Mouse (Mus musculus): Measurements from ENCODE around the gene Lrrc27. TPM values are rescaled to one million over a fixed set of nuclear protein-coding genes. Genes with fewer than 3 reads are reported as not detected.

Lrrc27 gene
- total and polyA plus RNA-seq, 3 experiments, result 0.54 to 1.3 TPM; not detected in 1

DNA sequence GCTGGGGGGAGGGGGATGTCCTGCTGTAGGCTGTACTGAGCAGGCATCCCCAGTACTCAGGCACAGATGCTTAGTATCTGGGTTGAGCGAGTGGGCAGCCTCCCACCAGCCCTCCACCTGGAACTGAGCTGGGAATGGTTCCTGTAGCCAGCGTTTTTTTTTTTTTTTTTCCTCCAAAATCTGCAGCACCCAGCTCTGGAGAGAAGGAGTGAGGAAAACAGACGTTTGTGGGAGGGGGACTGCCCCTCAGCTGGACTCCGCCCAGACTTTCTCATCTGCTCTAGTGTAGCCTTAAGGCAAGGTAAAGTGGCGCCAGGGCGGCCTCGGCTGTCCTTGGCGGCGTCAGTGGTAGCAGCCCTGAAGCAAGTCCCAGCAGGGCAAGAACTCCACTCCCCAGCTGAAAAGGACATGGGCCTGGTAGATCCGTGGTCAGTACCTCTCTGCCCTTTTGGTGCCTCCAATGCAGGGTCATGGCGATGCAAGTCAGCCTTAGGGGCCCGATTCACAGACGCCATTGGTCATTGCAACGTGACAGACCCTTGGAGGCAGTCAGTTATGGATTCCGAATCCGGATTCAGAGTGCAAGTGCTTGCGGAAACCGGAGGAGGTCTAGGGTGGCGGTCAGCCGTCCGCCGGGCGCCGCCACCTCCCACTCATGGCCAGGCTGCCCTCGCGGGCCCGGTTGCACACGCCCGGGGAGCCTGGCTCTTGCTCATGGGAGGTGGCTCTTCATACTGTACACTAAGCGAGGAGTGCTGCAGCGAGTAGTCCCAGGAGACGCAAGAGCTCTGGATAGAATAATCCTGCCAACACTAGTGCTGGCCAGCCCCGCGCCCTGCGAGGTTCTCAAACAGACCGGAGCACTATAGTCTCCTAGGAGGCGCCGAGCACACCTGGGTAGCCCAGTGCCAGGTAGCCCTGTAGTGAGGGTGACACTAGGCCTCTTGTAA lies 34.4 kb downstream of the Lrrc27 start:
- Histone ChIP-seq H3K4me1 (ENCODE audit: control insufficient read depth in 1 of 2, insufficient read depth in 2 of 2, low read length in 2 of 2) (peaks cover 4 to 12% of the 10 kb centered on the region in 2 experiments; a peak in 3 of 4 replicates), H3K27ac (ENCODE audit: control insufficient read depth, low read depth, low read length) (no peak overlapping the region)

DNA sequence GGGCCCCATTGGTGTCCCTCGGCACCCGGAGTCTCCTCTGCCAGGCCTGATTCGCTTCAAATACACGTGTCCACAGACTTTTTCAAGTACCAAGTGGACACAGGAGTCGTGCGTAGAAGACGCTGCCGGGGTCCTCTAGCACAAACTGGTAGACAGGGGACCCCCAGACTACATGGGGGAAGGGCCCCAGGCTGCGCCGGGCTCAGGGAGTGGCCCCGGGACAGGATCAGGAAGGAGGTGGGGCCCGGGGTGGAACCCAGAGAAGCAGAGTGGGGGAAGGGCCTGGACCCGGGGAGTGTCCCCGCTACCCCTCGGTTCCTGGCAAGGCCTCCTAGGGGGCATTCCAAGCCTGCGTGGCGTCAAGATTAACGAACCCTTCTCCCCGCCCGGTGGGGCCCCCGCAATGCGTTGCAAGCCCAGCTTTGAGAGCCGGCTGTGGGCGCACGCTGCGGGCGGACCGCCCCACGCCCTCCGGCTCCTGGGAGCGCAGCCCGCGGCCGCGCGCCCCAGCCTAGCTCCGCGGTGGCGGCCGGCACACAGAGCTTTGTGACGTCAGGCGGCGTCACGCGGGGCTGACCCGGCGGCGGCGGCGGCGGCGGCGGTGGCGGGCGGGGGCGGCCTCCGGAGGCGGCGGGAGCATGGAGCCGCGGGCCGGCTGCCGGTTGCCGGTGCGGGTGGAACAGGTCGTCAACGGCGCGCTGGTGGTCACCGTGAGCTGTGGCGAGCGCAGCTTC lies 35.3 kb downstream of the Lrrc27 start, which contains the start of gene Pwwp2b:
Pwwp2b (plus strand) TSS at position 602 of the 734 bp plus-strand sequence.
- peak; percentile 69 for DNase-seq (ENCODE audit: low read depth, low spot score)
- peak within 1 kb of the TSS; percentile 65 for H3K27ac ChIP-seq (ENCODE audit: control insufficient read depth, low read depth, low read length)
- no peaks in the 10 kb centered on the region; a peak in 1 of 4 replicates for H3K27me3 ChIP-seq (ENCODE audit: control insufficient read depth in 1 of 2, insufficient read depth in 2 of 2, low read length in 2 of 2)
- H3K79me2 ChIP-seq (ENCODE audit: control insufficient read depth, insufficient read depth, low read length, poor library complexity), result peaks cover 7% of the 10 kb centered on the region; the same call in 1 of the 2 replicates
- peaks cover 4 to 12% of the 10 kb centered on the region in 2 experiments; a peak in 3 of 4 replicates for H3K4me1 ChIP-seq (ENCODE audit: control insufficient read depth in 1 of 2, insufficient read depth in 2 of 2, low read length in 2 of 2)
- H3K9ac ChIP-seq (ENCODE audit: control insufficient read depth, low read depth, low read length, poor library complexity, severe bottlenecking), result peak within 1 kb of the TSS; percentile 97
- 0 out of 4 replicates have a peak, but pooled peaks cover 0 to 3% of the 10 kb centered on the region in 2 experiments for H3K36me3 ChIP-seq (ENCODE audit: control insufficient read depth in 1 of 2, insufficient read depth in 2 of 2, low read length in 2 of 2)
- H3K4me3 ChIP-seq (ENCODE audit: control insufficient read depth in 1 of 2, insufficient read depth in 1 of 2, low read depth in 2 of 2, low read length in 2 of 2), result peak within 1 kb of the TSS; percentile 91 to 97
- no peaks in the 10 kb centered on the region for H3K9me3 ChIP-seq (replicated peaks; ENCODE audit: insufficient read depth, low read length)
- no peak for TF ChIP-seq MYC (IDR thresholded peaks at IDR 0.05; ENCODE audit: low read depth, low read length)
- no peak for TF ChIP-seq GABPA (IDR thresholded peaks at IDR 0.05; ENCODE audit: low read depth, low read length)
- no peak for TF ChIP-seq USF1 (IDR thresholded peaks at IDR 0.05; ENCODE audit: low read depth, low read length)
- TF ChIP-seq ZC3H11A (IDR thresholded peaks at IDR 0.05; ENCODE audit: low read depth, low read length), result no peak
- no peak for TF ChIP-seq CTCF (IDR thresholded peaks at IDR 0.05 in 2 of 3, conservative IDR thresholded peaks at IDR 0.05 in 1 of 3; ENCODE audit: control insufficient read depth in 1 of 3, insufficient read depth in 1 of 3, low read depth in 2 of 3, low read length in 3 of 3, poor library complexity in 1 of 3, severe bottlenecking in 1 of 3)
- TF ChIP-seq GATA1 (IDR thresholded peaks at IDR 0.05; ENCODE audit: low read depth, low read length), result no peak
- TF ChIP-seq TCF12 (IDR thresholded peaks at IDR 0.05; ENCODE audit: low read depth, low read length), result no peak
- TF ChIP-seq ETS1 (IDR thresholded peaks at IDR 0.05; ENCODE audit: low read depth, low read length), result 0 out of 2 replicates have a peak, but pooled peaks have one; percentile 31
- TF ChIP-seq POLR2A (IDR thresholded peaks at IDR 0.05; ENCODE audit: control insufficient read depth in 1 of 2, insufficient read depth in 1 of 2, low read depth in 1 of 2, low read length in 2 of 2, poor library complexity in 1 of 2), result peak; percentile 69 to 84; a peak in 3 of 4 replicates
- TF ChIP-seq MEF2A (IDR thresholded peaks at IDR 0.05; ENCODE audit: extremely low read depth, insufficient replicate concordance, low read depth, low read length, poor library complexity, severe bottlenecking), result no peak
- TF ChIP-seq UBTF (IDR thresholded peaks at IDR 0.05; ENCODE audit: borderline replicate concordance, insufficient read depth, low read depth, low read length), result no peak
- TF ChIP-seq POLR2AphosphoS2 (IDR thresholded peaks at IDR 0.05; ENCODE audit: low read length), result no peak
- TF ChIP-seq JUND (IDR thresholded peaks at IDR 0.05; ENCODE audit: low read depth, low read length), result no peak
- TF ChIP-seq ZNF384 (IDR thresholded peaks at IDR 0.05; ENCODE audit: low read depth, low read length), result no peak
- no peak for TF ChIP-seq USF2 (IDR thresholded peaks at IDR 0.05; ENCODE audit: borderline replicate concordance in 1 of 2, insufficient read depth in 1 of 2, low read depth in 1 of 2, low read length in 2 of 2)
- no peak for TF ChIP-seq CHD1 (IDR thresholded peaks at IDR 0.05; ENCODE audit: low read depth, low read length)
- no peak for TF ChIP-seq MAFK (IDR thresholded peaks at IDR 0.05; ENCODE audit: borderline replicate concordance, low read depth, low read length)
- no peak for TF ChIP-seq MYB (IDR thresholded peaks at IDR 0.05; ENCODE audit: low read depth, low read length)
- no peak for TF ChIP-seq SIN3A (IDR thresholded peaks at IDR 0.05; ENCODE audit: low read length)
- no peak; the same call in 1 of the 2 replicates for TF ChIP-seq MAX (IDR thresholded peaks at IDR 0.05; ENCODE audit: low read length)
- TF ChIP-seq RAD21 (IDR thresholded peaks at IDR 0.05; ENCODE audit: low read depth, low read length), result no peak
- TF ChIP-seq E2F4 (IDR thresholded peaks at IDR 0.05; ENCODE audit: borderline replicate concordance, low read depth, low read length), result no peak
- no peak for TF ChIP-seq ELF1 (IDR thresholded peaks at IDR 0.05; ENCODE audit: low read depth, low read length)

More for the DNA sequence above, 34.4 kb downstream of the Lrrc27 start:
- Histone ChIP-seq H3K27me3 (ENCODE audit: control insufficient read depth in 1 of 2, insufficient read depth in 2 of 2, low read length in 2 of 2) (no peaks in the 10 kb centered on the region; a peak in 1 of 4 replicates), H3K9me3 (replicated peaks; ENCODE audit: insufficient read depth, low read length) (no peaks in the 10 kb centered on the region), H3K79me2 (ENCODE audit: control insufficient read depth, insufficient read depth, low read length, poor library complexity) (peaks cover 7% of the 10 kb centered on the region; the same call in 1 of the 2 replicates), H3K9ac (ENCODE audit: control insufficient read depth, low read depth, low read length, poor library complexity, severe bottlenecking) (peak overlapping the region; percentile 97), H3K36me3 (ENCODE audit: control insufficient read depth in 1 of 2, insufficient read depth in 2 of 2, low read length in 2 of 2) (0 out of 4 replicates have a peak, but pooled peaks cover 0 to 3% of the 10 kb centered on the region in 2 experiments), H3K4me3 (ENCODE audit: control insufficient read depth in 1 of 2, insufficient read depth in 1 of 2, low read depth in 2 of 2, low read length in 2 of 2) (peak overlapping the region; percentile 91 to 95; a peak in 2 of 4 replicates)
- TF ChIP-seq USF2 (IDR thresholded peaks at IDR 0.05; ENCODE audit: borderline replicate concordance in 1 of 2, insufficient read depth in 1 of 2, low read depth in 1 of 2, low read length in 2 of 2), result no peak
- no peak for TF ChIP-seq MAFK (IDR thresholded peaks at IDR 0.05; ENCODE audit: borderline replicate concordance, low read depth, low read length)
- TF ChIP-seq NELFE (IDR thresholded peaks at IDR 0.05; ENCODE audit: low read depth, low read length), result no peak
- no peak for TF ChIP-seq CTCF (IDR thresholded peaks at IDR 0.05 in 2 of 3, conservative IDR thresholded peaks at IDR 0.05 in 1 of 3; ENCODE audit: control insufficient read depth in 1 of 3, insufficient read depth in 1 of 3, low read depth in 2 of 3, low read length in 3 of 3, poor library complexity in 1 of 3, severe bottlenecking in 1 of 3)
- TF ChIP-seq ETS1 (IDR thresholded peaks at IDR 0.05; ENCODE audit: low read depth, low read length), result no peak
- TF ChIP-seq BHLHE40 (IDR thresholded peaks at IDR 0.05; ENCODE audit: borderline replicate concordance, low read depth, low read length), result no peak
- TF ChIP-seq ZC3H11A (IDR thresholded peaks at IDR 0.05; ENCODE audit: low read depth, low read length), result no peak
- no peak for TF ChIP-seq ELF1 (IDR thresholded peaks at IDR 0.05; ENCODE audit: low read depth, low read length)
- no peak for TF ChIP-seq RCOR1 (IDR thresholded peaks at IDR 0.05; ENCODE audit: low read depth, low read length)
- DNase-seq (ENCODE audit: low read depth, low spot score), result no peak

Measured in MEL (cell line).